Mouse (Mus musculus) megakaryocyte, embryonic 14.5 days (primary cell): ENCODE results near the gene Draxin. TPM values are rescaled to one million over a fixed set of nuclear protein-coding genes. Genes with fewer than 3 reads are reported as not detected.

Source experiments
- H3K27me3 ChIP-seq: replicated peaks from 2 replicates; pipeline ENCODE3; 2012; ENCODE audit warnings: inconsistent platforms
- H3K36me3 ChIP-seq: replicated peaks from 2 replicates; pipeline ENCODE3; 2012; ENCODE audit warnings: low read length, inconsistent platforms, mixed read lengths
- H3K4me1 ChIP-seq: 2 replicates; pipeline ENCODE4 v1.6.1; 2012; ENCODE audit warnings: inconsistent platforms
- H3K4me3 ChIP-seq: replicated peaks from 2 replicates; pipeline ENCODE3; 2012; ENCODE audit warnings: moderate library complexity, mild to moderate bottlenecking, inconsistent platforms
- H3K9me3 ChIP-seq: 2 replicates; pipeline ENCODE4 v1.6.1; 2012; ENCODE audit warnings: inconsistent platforms
- FLI1 ChIP-seq: IDR thresholded peaks from 2 replicates; pipeline ENCODE4 v1.6.1; 2012; ENCODE audit warnings: low read length, inconsistent platforms, mixed read lengths
- GATA1 ChIP-seq: IDR thresholded peaks from 3 replicates; pipeline ENCODE4 v1.6.1; 2012; ENCODE audit warnings: mixed read lengths, low read length, inconsistent platforms, borderline replicate concordance
- polyA plus RNA-seq: library from polyadenylated mRNA; stranded (reverse); fragments of >175 nt; gene quantifications from 2 replicates; pipeline ENCODE4 v1.2.3, GENCODE M21; 2012; ENCODE audit warnings: low replicate concordance; ENCODE audit not compliant: insufficient read depth

Draxin gene
- polyA plus RNA-seq, 1 experiment = 4.9 TPM

GRCm38 (mm10) chr4:148166431-148166830 lies 35.9 kb upstream of the Draxin start:
- Histone ChIP-seq H3K4me3 (no peak overlapping the region), H3K9me3 (no peaks in the 10 kb centered on the region), H3K4me1 (peaks cover 86% of the 10 kb centered on the region), H3K27me3 (peaks cover 54% of the 10 kb centered on the region), H3K36me3 (peaks cover 21% of the 10 kb centered on the region)
- TF ChIP-seq FLI1 (no peak), GATA1 (no peak)

- Histone ChIP-seq H3K27me3 (peaks cover 55% of the 10 kb centered on the region), H3K9me3 (no peaks in the 10 kb centered on the region)
Measured at GRCm38 (mm10) chr4:148165551-148165950, 35.1 kb upstream of the Draxin start.

GRCm38 (mm10) chr4:148164461-148164860 lies 34.0 kb upstream of the Draxin start:
- Histone ChIP-seq H3K27me3 (peaks cover 55% of the 10 kb centered on the region), H3K4me3 (peak overlapping the region; percentile 89), H3K9me3 (no peaks in the 10 kb centered on the region), H3K4me1 (peaks cover 87% of the 10 kb centered on the region), H3K36me3 (peaks cover 21% of the 10 kb centered on the region)
- TF ChIP-seq FLI1 (no peak), GATA1 (no peak)

More at GRCm38 (mm10) chr4:148165551-148165950, 35.1 kb upstream of the Draxin start:
- H3K4me1 ChIP-seq = peaks cover 92% of the 10 kb centered on the region
- peaks cover 21% of the 10 kb centered on the region for H3K36me3 ChIP-seq
- H3K4me3 ChIP-seq = peak overlapping the region; percentile 40
- TF ChIP-seq FLI1 (no peak), GATA1 (no peak)

DNA sequence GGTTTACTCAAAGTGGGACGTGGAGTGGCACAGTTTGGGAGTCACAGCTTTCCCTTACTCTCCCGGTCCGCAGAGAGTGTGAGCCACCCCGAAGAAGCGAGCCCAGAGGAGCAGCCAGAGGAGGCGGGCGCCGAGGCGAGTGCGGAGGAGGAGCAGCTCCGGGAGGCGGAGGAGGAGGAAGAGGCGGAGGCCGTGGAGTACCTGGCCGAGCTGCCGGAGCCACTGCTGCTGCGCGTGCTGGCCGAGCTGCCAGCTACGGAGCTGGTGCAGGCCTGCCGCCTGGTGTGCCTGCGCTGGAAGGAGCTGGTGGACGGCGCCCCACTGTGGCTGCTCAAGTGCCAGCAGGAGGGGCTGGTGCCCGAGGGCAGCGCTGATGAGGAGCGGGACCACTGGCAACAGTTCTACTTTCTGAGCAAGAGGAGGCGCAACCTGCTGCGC lies 33.5 kb upstream of the Draxin start:
- no peaks in the 10 kb centered on the region for H3K9me3 ChIP-seq
- H3K4me1 ChIP-seq = peaks cover 88% of the 10 kb centered on the region
- H3K36me3 ChIP-seq = peaks cover 21% of the 10 kb centered on the region
- peaks cover 55% of the 10 kb centered on the region for H3K27me3 ChIP-seq
- peak overlapping the region; percentile 89 for H3K4me3 ChIP-seq
- TF ChIP-seq GATA1 (no peak), FLI1 (no peak)

DNA sequence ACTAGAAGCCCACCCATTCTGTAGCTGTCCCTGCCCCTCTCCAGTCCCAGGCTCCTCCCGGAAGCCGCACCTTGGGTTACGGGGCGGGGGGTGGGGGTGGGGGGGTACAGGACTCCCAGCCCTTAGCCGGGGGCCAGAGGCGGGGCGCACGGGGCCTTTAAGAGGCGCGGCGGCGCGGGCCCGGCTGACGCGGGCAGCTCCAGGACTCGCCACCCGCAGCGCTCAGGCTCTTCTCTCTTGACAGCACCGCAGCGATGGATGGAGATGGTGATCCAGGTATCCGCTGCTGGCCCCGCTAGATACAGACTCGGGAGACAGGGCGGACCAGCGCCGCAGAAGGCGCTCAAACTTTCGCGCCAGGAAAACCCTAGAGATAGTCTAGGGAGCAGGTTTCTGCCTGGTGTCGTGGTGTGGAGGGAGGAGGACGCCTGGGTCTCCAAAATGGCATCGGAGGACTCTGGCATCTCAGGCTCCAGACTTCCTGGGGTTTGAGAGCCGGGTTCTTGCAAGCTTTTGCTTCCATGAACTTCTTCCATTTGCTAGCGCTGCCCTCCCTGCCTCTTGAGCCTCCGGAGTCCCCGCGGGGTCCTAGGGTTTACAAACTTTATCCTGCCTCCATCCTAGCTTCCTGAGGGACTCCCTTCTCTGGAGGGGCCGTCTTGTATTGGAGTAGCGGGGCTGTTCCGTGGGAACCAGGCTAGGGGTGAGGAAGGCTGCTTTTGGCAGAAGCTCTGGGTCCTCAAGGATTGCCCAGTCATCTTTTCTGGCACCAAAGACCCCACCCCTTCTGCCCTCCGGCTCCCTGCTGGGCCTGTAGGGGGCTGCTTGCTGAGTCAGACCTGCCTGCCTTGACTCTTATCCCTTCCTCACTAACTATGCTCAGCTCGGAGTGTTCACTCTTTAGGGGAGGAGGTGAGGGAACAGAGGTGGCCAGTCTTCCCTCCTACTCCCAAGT lies 30.2 kb upstream of the Draxin start, which contains the start of the genes Fbxo44 and Fbxo2:
Gene Fbxo44, minus strand, starts transcription at position 47 of the 955 bp plus-strand sequence.
Gene Fbxo2, plus strand, starts transcription at position 186 of the 955 bp plus-strand sequence.
- H3K36me3 ChIP-seq = peaks cover 39% of the 10 kb centered on the region
- peaks cover 80% of the 10 kb centered on the region for H3K4me1 ChIP-seq
- no peak for TF ChIP-seq FLI1
- no peak for TF ChIP-seq GATA1
- H3K9me3 ChIP-seq = no peaks in the 10 kb centered on the region
- peak within 1 kb of the TSS; percentile 98 for H3K4me3 ChIP-seq
- peaks cover 53% of the 10 kb centered on the region for H3K27me3 ChIP-seq

- Histone ChIP-seq H3K27me3 (peaks cover 44% of the 10 kb centered on the region), H3K36me3 (peaks cover 41% of the 10 kb centered on the region), H3K9me3 (no peaks in the 10 kb centered on the region), H3K4me3 (peak overlapping the region; percentile 98), H3K4me1 (peaks cover 73% of the 10 kb centered on the region)
- TF ChIP-seq FLI1 = no peak
- TF ChIP-seq GATA1 = no peak
Measured at GRCm38 (mm10) chr4:148159544-148160435, 29.3 kb upstream of the Draxin start.

- H3K27me3 ChIP-seq = peaks cover 33% of the 10 kb centered on the region
- peaks cover 47% of the 10 kb centered on the region for H3K36me3 ChIP-seq
- no peak for TF ChIP-seq GATA1
- no peak for TF ChIP-seq FLI1
- H3K9me3 ChIP-seq = no peaks in the 10 kb centered on the region
- peaks cover 66% of the 10 kb centered on the region for H3K4me1 ChIP-seq
- H3K4me3 ChIP-seq = peak overlapping the region; percentile 98
Measured at GRCm38 (mm10) chr4:148158436-148159348, 28.2 kb upstream of the Draxin start.

- peaks cover 60% of the 10 kb centered on the region for H3K36me3 ChIP-seq
- H3K4me1 ChIP-seq = peaks cover 59% of the 10 kb centered on the region
- H3K9me3 ChIP-seq = no peaks in the 10 kb centered on the region
- no peak for TF ChIP-seq FLI1
- peaks cover 9% of the 10 kb centered on the region for H3K27me3 ChIP-seq
- no peak overlapping the region for H3K4me3 ChIP-seq
Measured at GRCm38 (mm10) chr4:148154982-148155381, 24.5 kb upstream of the Draxin start.

DNA sequence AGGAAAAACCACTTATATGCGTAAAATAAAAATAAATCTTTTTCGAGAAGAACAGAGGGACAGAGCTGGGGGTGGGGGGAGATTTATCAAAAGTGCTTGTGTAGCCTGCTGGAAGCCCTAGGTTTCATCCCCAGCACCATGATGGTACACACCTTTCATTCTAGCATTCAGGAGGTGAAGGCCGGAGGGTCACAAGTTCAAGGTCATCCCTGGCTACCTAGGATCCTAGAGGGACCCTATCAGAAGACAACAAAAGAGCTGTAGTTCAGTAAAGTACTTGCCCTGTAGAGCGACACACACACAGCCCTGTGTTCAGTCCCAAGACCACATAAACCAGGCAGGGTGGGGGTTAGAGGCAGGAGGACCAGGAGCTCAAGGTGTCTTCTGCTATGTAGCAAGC lies 23.5 kb upstream of the Draxin start:
- H3K4me3 ChIP-seq = no peak overlapping the region
- H3K9me3 ChIP-seq = no peaks in the 10 kb centered on the region
- TF ChIP-seq GATA1 (no peak), FLI1 (no peak)
- peaks cover 61% of the 10 kb centered on the region for H3K4me1 ChIP-seq
- H3K27me3 ChIP-seq = peaks cover 9% of the 10 kb centered on the region
- peaks cover 69% of the 10 kb centered on the region for H3K36me3 ChIP-seq
